Mouse (Mus musculus) inflammation-experienced regulatory T-cells, adult 16 weeks (primary cell): Measurements from ENCODE around the gene Atat1. TPM values are rescaled to one million over a fixed set of nuclear protein-coding genes. Genes with fewer than 3 reads are reported as not detected.

Experiments used
- polyA plus RNA-seq: library from polyadenylated mRNA; unstranded; fragments of 100-300 nt; shearing (Covaris generic); gene quantifications from one replicate; pipeline ENCODE4 v1.2.1, GENCODE M21; 2017

The Atat1 gene
- 22.1 TPM for polyA plus RNA-seq

GRCm38 (mm10) chr17:35909919-35910369, at the start of gene Atat1:
Gene Atat1 (minus strand): TSS chr17:35910075.

GRCm38 (mm10) chr17:35916297-35917142, 6.6 kb upstream of the Atat1 start, which contains the start of the genes Mrps18b and Ppp1r10:
Gene Mrps18b (minus strand): TSS chr17:35916389.
Gene Ppp1r10 (plus strand): TSS chr17:35916434.

GRCm38 (mm10) chr17:35896781-35897643, 12.9 kb downstream of the Atat1 start, which contains the start of gene 2310061I04Rik:
Gene 2310061I04Rik (minus strand): TSS chr17:35897431.

GRCm38 (mm10) chr17:35879245-35880057, 30.4 kb downstream of the Atat1 start, which contains the start of gene Dhx16:
Gene Dhx16 (plus strand): TSS chr17:35879819.

GRCm38 (mm10) chr17:35865481-35866280, 44.2 kb downstream of the Atat1 start, which contains the start of gene Ppp1r18:
Gene Ppp1r18 (plus strand): TSS chr17:35865593.

GRCm38 (mm10) chr17:35861198-35861857, 48.5 kb downstream of the Atat1 start, which contains the start of gene Nrm:
Gene Nrm (plus strand): TSS chr17:35861318.

Other genes starting within 250 kb of the Atat1 start
- 33.5 TPM for gene Vars2, start 242.5 kb downstream of the Atat1 start, polyA plus RNA-seq
- gene Gtf2h4, start 236.3 kb downstream of the Atat1 start, polyA plus RNA-seq = 27.5 TPM
- 8.4 TPM for gene Ddr1, start 205.5 kb downstream of the Atat1 start, polyA plus RNA-seq
- gene Ier3, start 88.4 kb downstream of the Atat1 start, polyA plus RNA-seq = 2.0 TPM
- gene Flot1, start 86.8 kb downstream of the Atat1 start, polyA plus RNA-seq = 55.9 TPM
- gene Tubb5, start 71.8 kb downstream of the Atat1 start, polyA plus RNA-seq = 127 TPM
- gene Mdc1, start 68.6 kb downstream of the Atat1 start, polyA plus RNA-seq = 23.5 TPM
- 29.0 TPM for gene Nrm, start 48.8 kb downstream of the Atat1 start, polyA plus RNA-seq
- gene Ppp1r18, start 44.5 kb downstream of the Atat1 start, polyA plus RNA-seq = 605 TPM
- gene Dhx16, start 30.3 kb downstream of the Atat1 start, polyA plus RNA-seq = 23.5 TPM
- 40.7 TPM for gene 2310061I04Rik, start 12.6 kb downstream of the Atat1 start, polyA plus RNA-seq
- gene Mrps18b, start 6.3 kb upstream of the Atat1 start, polyA plus RNA-seq = 85.8 TPM
- 59.3 TPM for gene Ppp1r10, start 6.4 kb upstream of the Atat1 start, polyA plus RNA-seq
- 174 TPM for gene Abcf1, start 59.7 kb upstream of the Atat1 start, polyA plus RNA-seq
- 20.4 TPM for gene Gnl1, start 69.8 kb upstream of the Atat1 start, polyA plus RNA-seq
- 23.3 TPM for gene Prr3, start 70.2 kb upstream of the Atat1 start, polyA plus RNA-seq
- gene H2-T24, start 110.5 kb upstream of the Atat1 start, polyA plus RNA-seq = 19.4 TPM
- gene H2-T23, start 122.8 kb upstream of the Atat1 start, polyA plus RNA-seq = 776 TPM
- 250 TPM for gene H2-T22, start 132.7 kb upstream of the Atat1 start, polyA plus RNA-seq
- gene Gm6034, start 132.9 kb upstream of the Atat1 start, polyA plus RNA-seq = 0.24 TPM
- gene Gm11127, start 148.3 kb upstream of the Atat1 start, polyA plus RNA-seq = 0.30 TPM
- 1.5 TPM for gene Gm19684, start 211.6 kb upstream of the Atat1 start, polyA plus RNA-seq
- not detected for gene Gm7030, start 219.3 kb upstream of the Atat1 start, polyA plus RNA-seq